Mouse (Mus musculus) ES-E14 (cell line): Measurements from ENCODE around the gene Cyth4. TPM values are rescaled to one million over a fixed set of nuclear protein-coding genes. Genes with fewer than 3 reads are reported as not detected.

Source experiments
- DNase-seq: peaks from one replicate; pipeline ENCODE4 v3.0.0-alpha.2; 2013; ENCODE audit warnings: low read depth, low spot score
- H3K27ac ChIP-seq: 2 replicates; pipeline ENCODE4 v1.5.1; 2012; ENCODE audit warnings: low read depth, mild to moderate bottlenecking, low read length, moderate library complexity, mixed read lengths; ENCODE audit not compliant: poor library complexity, insufficient read depth, severe bottlenecking
- H3K36me3 ChIP-seq: 2 replicates; pipeline ENCODE4 v1.6.1; 2012; ENCODE audit warnings: mild to moderate bottlenecking, low read length, moderate library complexity, mixed read lengths; ENCODE audit not compliant: control insufficient read depth, poor library complexity, insufficient read depth, severe bottlenecking
- H3K4me1 ChIP-seq, 2 experiments: fragments of 150-350 bp in 1 of 2; sonication (generic) in 1 of 2; 2 replicates each; pipeline ENCODE4 v1.6.1; 2012; ENCODE audit warnings: low read length in 2 of 2, mild to moderate bottlenecking in 1 of 2, mixed read lengths in 1 of 2; ENCODE audit not compliant: control insufficient read depth in 2 of 2, insufficient read depth in 2 of 2, poor library complexity in 1 of 2
- H3K4me3 ChIP-seq, 2 experiments: fragments of 150-350 bp in 1 of 2; sonication (generic) in 1 of 2; 2 replicates each; pipeline ENCODE4 v1.5.1; 2012; ENCODE audit warnings: low read length in 2 of 2, low read depth in 1 of 2, mild to moderate bottlenecking in 1 of 2, mixed read lengths in 1 of 2; ENCODE audit not compliant: insufficient read depth in 1 of 2, poor library complexity in 1 of 2, severe bottlenecking in 1 of 2
- H3K9ac ChIP-seq: 2 replicates; pipeline ENCODE4 v1.6.1; 2012; ENCODE audit warnings: low read depth, mild to moderate bottlenecking, low read length, mixed read lengths; ENCODE audit not compliant: poor library complexity, insufficient read depth, severe bottlenecking
- H3K9me3 ChIP-seq: fragments of 150-350 bp; sonication (generic); 2 replicates; pipeline ENCODE4 v1.6.1; 2012; ENCODE audit warnings: low read depth, mild to moderate bottlenecking, low read length; ENCODE audit not compliant: control insufficient read depth, insufficient read depth
- CHD2 ChIP-seq: IDR thresholded peaks from 2 replicates; pipeline ENCODE4 v1.6.1; 2014; ENCODE audit warnings: mild to moderate bottlenecking, low read depth, low read length, inconsistent platforms
- HCFC1 ChIP-seq: IDR thresholded peaks from 2 replicates; pipeline ENCODE4 v1.6.1; 2012; ENCODE audit warnings: low read length, inconsistent platforms, borderline replicate concordance; ENCODE audit not compliant: insufficient read depth
- MAFK ChIP-seq: IDR thresholded peaks from 2 replicates; pipeline ENCODE4 v1.6.1; 2014; ENCODE audit warnings: mild to moderate bottlenecking, low read depth, low read length, inconsistent platforms; ENCODE audit not compliant: insufficient read depth
- ZC3H11A ChIP-seq: IDR thresholded peaks from 2 replicates; pipeline ENCODE4 v1.6.1; 2012; ENCODE audit warnings: low read depth, mild to moderate bottlenecking, inconsistent platforms, low read length, borderline replicate concordance
- ZNF384 ChIP-seq: IDR thresholded peaks from 2 replicates; pipeline ENCODE4 v1.6.1; 2012; ENCODE audit warnings: low read depth, low read length, inconsistent platforms
- in situ Hi-C, 2 experiments: fragments of 600-800 bp; cut with MboI; formaldehyde crosslinking; loops; one replicate each; pipeline ENCODE4 v1.15.1; 2025; ENCODE audit warnings: low sequenced_read_pairs in 2 of 2, inconsistent platforms in 1 of 2; ENCODE audit not compliant: unreplicated experiment in 2 of 2
- total RNA-seq: library from RNA; depleted of rRNA; stranded (reverse); fragments of 300-350 nt; gene quantifications from 2 replicates; pipeline ENCODE4 v1.2.3, GENCODE M21; 2012

The Cyth4 gene
- total RNA-seq, 1 experiment, result 2.3 TPM

DNA sequence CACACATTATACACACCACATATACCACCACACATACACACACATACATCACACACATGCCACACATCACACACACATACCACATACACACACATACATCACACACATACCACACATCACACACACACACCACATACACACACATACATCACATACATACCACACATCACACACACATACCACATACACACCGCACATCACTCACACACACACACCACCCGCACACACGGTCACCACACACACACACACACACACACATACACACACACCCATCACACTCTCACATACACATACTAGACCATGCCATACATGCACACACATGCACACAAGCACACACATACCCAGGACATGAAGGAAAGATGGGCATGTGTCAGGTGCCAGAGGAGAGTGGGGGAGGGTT lies 33.5 kb upstream of the Cyth4 start:
- in situ Hi-C loops, result no loop called here
- no peak overlapping the region for H3K9ac ChIP-seq
- peaks cover 0 to 2% of the 10 kb centered on the region in 2 experiments; a peak in 1 of 4 replicates for H3K4me1 ChIP-seq
- H3K36me3 ChIP-seq, result no peaks in the 10 kb centered on the region
- no peak overlapping the region for H3K4me3 ChIP-seq
- H3K9me3 ChIP-seq, result no peaks in the 10 kb centered on the region
- no peak for DNase-seq
- no peak overlapping the region for H3K27ac ChIP-seq
- TF ChIP-seq HCFC1, result no peak
- no peak for TF ChIP-seq CHD2
- TF ChIP-seq MAFK, result no peak
- no peak for TF ChIP-seq ZNF384
- no peak for TF ChIP-seq ZC3H11A

- no peak for DNase-seq
- Histone ChIP-seq H3K36me3 (no peaks in the 10 kb centered on the region), H3K9ac (no peak overlapping the region), H3K9me3 (no peaks in the 10 kb centered on the region), H3K27ac (no peak overlapping the region), H3K4me1 (peaks cover 0 to 2% of the 10 kb centered on the region in 2 experiments; a peak in 1 of 4 replicates), H3K4me3 (no peak overlapping the region)
- TF ChIP-seq ZNF384, result no peak
- no peak for TF ChIP-seq MAFK
- no peak for TF ChIP-seq ZC3H11A
- no peak for TF ChIP-seq HCFC1
- TF ChIP-seq CHD2, result no peak
- in situ Hi-C loops, result no loop called here
Measured at GRCm38 (mm10) chr15:78563937-78564336, 32.9 kb upstream of the Cyth4 start.

GRCm38 (mm10) chr15:78564764-78565435 lies 31.9 kb upstream of the Cyth4 start:
- Histone ChIP-seq H3K36me3 (no peaks in the 10 kb centered on the region), H3K4me3 (no peak overlapping the region), H3K4me1 (no peaks in the 10 kb centered on the region), H3K27ac (no peak overlapping the region), H3K9me3 (no peaks in the 10 kb centered on the region), H3K9ac (no peak overlapping the region)
- in situ Hi-C loops, result no loop called here
- DNase-seq, result no peak
- TF ChIP-seq HCFC1 (no peak), ZNF384 (no peak), ZC3H11A (no peak), MAFK (no peak)

- in situ Hi-C loops, result no loop called here
- DNase-seq, result no peak
- Histone ChIP-seq H3K9me3 (no peaks in the 10 kb centered on the region), H3K4me1 (peaks cover 2 to 4% of the 10 kb centered on the region in 2 experiments; a peak in 2 of 4 replicates), H3K4me3 (no peak overlapping the region), H3K36me3 (no peaks in the 10 kb centered on the region), H3K27ac (no peak overlapping the region), H3K9ac (no peak overlapping the region)
- TF ChIP-seq CHD2 (no peak), ZNF384 (no peak), MAFK (no peak), HCFC1 (no peak), ZC3H11A (no peak)
Measured at GRCm38 (mm10) chr15:78567608-78568120, 29.2 kb upstream of the Cyth4 start.

DNA sequence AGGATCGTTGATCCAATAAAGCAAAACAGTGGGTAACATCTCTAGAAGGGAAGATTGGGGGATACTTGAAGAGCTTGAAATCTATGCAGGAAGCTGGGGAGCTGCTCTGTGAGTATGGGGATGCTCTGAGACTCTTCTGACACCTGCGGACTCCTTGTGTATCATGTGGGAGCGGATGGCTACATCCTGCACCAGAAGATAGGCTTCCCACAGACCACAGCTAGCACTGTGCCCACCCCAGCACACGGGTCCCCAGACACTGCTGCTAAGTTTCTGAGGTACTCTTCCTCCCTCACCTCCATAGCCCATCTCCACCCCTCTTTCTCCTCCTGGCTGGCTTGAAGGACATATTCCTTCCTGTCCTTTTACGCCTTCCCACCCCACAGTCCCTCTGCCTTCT lies 26.7 kb upstream of the Cyth4 start:
- no peak overlapping the region for H3K4me3 ChIP-seq
- DNase-seq, result no peak
- H3K4me1 ChIP-seq, result peaks cover 2 to 4% of the 10 kb centered on the region in 2 experiments; a peak in 2 of 4 replicates
- no peak overlapping the region for H3K9ac ChIP-seq
- TF ChIP-seq CHD2 (no peak), HCFC1 (no peak), MAFK (no peak), ZNF384 (no peak), ZC3H11A (no peak)
- H3K27ac ChIP-seq, result no peak overlapping the region
- in situ Hi-C loops, result no loop called here
- H3K9me3 ChIP-seq, result no peaks in the 10 kb centered on the region
- no peaks in the 10 kb centered on the region for H3K36me3 ChIP-seq
